Mouse (Mus musculus): ENCODE measurements around the gene Grid2. TPM values are rescaled to one million over a fixed set of nuclear protein-coding genes. Genes with fewer than 3 reads are reported as not detected.

Grid2 gene
- polyA plus RNA-seq, 1 experiment from 2014 or later, result 2.2 TPM

DNA sequence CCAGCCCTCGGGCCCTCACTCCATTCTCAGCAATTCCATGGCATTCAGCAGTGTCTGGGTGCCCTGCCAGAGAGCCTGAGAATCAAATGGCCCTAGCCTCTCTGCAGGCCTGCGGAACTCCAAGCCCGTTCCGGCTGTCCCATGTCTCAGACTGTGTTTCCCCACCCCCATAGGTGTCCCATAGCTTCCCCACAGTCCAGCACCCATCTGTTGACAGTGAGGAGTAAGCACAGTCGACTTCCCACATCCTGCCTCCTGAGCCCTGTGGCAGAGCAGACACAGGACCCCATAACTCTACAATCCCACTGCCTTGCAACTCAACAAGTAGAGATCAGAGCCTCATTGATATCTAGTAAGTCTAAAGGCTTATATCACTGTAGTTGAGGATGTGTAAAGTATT lies 1192.5 kb downstream of the Grid2 start:
- 79% methylated on average over 5 of the region's 5 CpGs for WGBS

DNA sequence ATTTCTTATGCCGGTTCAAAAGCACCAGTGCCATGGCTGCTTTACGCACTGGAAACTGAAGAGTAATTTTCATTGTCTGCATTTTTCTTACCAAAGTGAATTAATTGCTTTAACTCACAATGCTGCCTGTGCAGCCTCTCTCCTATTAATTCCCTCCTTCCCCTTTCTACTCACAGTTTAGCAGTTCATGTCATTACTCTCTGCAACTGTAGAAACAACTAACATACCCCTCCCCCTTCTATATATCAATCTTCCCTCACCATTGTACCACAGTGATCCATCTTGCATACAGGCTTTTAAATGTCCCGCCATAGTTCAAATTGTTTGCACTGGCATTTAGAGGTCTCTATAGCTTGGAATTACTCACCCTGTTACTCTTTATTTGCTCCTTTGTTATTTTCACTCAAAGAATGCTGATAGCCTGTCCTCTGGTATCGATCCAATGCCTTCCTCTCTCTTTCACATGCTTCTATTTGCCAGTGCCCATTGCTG lies 1193.2 kb downstream of the Grid2 start:
- no peak overlapping the region for H3K4me3 ChIP-seq
- ATAC-seq (ENCODE audit: low FRiP score, low read depth), result no peak
- H3K36me3 ChIP-seq, result no peaks in the 10 kb centered on the region
- H3K9me3 ChIP-seq, result no peaks in the 10 kb centered on the region
- no peak overlapping the region for H3K4me2 ChIP-seq (replicated peaks)
- H3K27me3 ChIP-seq, result no peaks in the 10 kb centered on the region
- H3K27ac ChIP-seq, result no peak overlapping the region
- no peaks in the 10 kb centered on the region for H3K4me1 ChIP-seq
- WGBS, result 86% methylated on average over 4 of the region's 4 CpGs
- H3K9ac ChIP-seq, result no peak overlapping the region

More for the DNA sequence above, 1192.5 kb downstream of the Grid2 start:
- Histone ChIP-seq H3K4me1 (no peaks in the 10 kb centered on the region), H3K27ac (no peak overlapping the region), H3K4me3 (no peak overlapping the region), H3K9ac (no peak overlapping the region), H3K27me3 (no peaks in the 10 kb centered on the region), H3K36me3 (no peaks in the 10 kb centered on the region), H3K9me3 (no peaks in the 10 kb centered on the region), H3K4me2 (replicated peaks) (no peak overlapping the region)
- no peak for ATAC-seq (ENCODE audit: low FRiP score, low read depth)

DNA sequence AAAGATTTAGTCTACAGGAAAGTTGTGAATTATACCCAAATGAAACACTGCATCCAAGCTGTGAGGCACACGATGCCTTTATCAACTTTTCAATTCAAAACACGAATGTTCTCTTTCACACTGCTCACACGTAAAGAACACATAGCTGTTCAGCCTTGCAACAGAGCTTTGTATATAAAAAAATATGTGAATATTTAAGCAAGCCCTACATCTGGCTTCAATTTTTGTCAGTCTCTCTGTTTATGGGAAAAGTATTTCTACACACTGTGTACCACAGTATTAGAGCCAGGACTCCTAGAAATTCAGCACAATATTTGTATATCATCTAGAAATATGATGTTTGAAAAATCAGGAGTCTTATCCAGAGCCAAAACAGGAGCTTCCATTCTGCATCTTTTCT lies 1195.1 kb downstream of the Grid2 start:
- Histone ChIP-seq H3K9ac (no peak overlapping the region), H3K4me2 (replicated peaks) (no peak overlapping the region), H3K9me3 (no peaks in the 10 kb centered on the region), H3K36me3 (no peaks in the 10 kb centered on the region), H3K27ac (no peak overlapping the region), H3K4me1 (no peaks in the 10 kb centered on the region), H3K27me3 (no peaks in the 10 kb centered on the region), H3K4me3 (no peak overlapping the region)
- WGBS, result 51% methylated on average over 3 of the region's 3 CpGs
- no peak; the same call in 1 of the 2 replicates for ATAC-seq (ENCODE audit: low FRiP score, low read depth)

DNA sequence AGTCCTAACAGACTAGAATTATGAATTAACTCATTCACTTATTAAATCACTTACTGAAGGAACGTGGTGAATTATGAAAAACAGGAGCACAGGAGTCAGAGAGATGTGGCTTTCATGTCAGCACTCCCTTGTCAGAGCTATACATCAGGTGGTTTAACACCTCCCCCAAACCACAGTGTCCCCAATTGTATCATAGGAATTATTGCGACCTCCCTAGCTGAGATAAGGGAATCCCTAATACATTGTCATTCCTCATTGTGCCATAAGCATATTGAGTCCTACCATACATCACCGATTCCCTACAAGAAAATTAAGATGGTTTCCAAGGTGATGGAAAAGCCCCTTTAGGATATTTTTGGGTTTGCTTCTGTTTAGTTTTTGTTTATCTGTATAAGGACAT lies 1224.2 kb downstream of the Grid2 start:
- Histone ChIP-seq H3K9ac (no peak overlapping the region), H3K9me3 (no peaks in the 10 kb centered on the region), H3K27ac (no peak overlapping the region), H3K4me1 (no peaks in the 10 kb centered on the region), H3K36me3 (no peaks in the 10 kb centered on the region), H3K27me3 (no peaks in the 10 kb centered on the region), H3K4me3 (no peak overlapping the region), H3K4me2 (replicated peaks) (no peak overlapping the region)
- ATAC-seq (ENCODE audit: low FRiP score, low read depth), result no peak
- 78% methylated on average over 3 of the region's 3 CpGs for WGBS

DNA sequence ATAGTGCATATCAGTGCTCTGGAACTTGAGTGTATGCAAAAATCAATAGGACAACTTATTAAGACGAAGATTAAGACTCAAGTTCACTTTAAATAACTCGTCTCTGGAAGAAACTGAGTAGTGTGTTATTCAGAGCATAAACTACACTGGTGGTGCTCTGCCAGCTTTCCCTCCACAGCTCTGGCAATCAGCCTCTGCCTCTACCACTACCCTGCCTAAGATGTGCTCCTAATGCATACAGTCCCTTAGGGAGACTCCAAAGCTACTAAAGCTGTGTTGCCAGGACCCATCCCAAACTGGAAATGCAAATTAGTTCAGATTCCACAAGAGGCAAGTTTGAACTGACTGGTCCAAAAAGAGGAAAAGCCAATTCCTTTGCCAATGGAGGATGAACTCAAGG lies 1224.9 kb downstream of the Grid2 start:
- Histone ChIP-seq H3K9me3 (no peaks in the 10 kb centered on the region), H3K4me2 (replicated peaks) (no peak overlapping the region), H3K27ac (no peak overlapping the region), H3K9ac (no peak overlapping the region), H3K36me3 (no peaks in the 10 kb centered on the region), H3K27me3 (no peaks in the 10 kb centered on the region), H3K4me3 (no peak overlapping the region), H3K4me1 (no peaks in the 10 kb centered on the region)
- ATAC-seq (ENCODE audit: low FRiP score, low read depth), result no peak
- WGBS, result 71% methylated on average over 2 of the region's 2 CpGs

DNA sequence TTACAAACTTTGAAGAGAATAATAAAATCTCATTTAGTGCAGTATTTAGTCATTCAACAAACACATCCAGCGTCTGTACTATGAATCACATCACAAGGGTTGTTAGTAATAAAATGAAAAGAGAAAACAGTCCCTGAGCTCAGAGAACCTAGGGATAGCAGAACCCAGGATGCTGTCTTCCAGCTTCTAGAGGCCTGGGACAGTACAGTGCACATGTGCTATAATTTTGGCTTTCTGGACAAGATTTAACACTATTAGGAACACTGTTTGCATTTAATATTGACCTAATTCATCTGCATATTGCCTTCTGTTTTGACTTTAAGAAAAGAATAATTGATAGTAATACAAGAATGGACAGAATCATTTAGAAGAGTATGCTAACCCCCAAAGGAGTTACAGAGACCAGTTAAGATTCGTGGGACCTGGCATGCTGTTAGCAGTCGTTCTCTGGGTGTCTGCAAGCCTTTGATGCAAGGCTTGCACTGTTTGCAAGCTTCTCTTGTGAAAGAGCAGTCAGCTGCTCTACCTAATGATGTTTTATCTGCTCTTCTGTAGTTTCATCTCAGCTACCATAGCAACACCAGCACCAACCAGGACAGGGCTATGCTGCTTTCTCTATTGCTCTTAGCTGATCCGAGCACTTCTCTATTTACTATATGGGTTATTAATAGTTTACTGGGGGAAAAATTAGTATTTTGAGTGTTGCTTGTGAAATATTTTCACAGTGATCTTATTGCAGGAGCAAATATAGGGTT lies 1234.8 kb downstream of the Grid2 start:
- 58% methylated on average over 4 of the region's 4 CpGs for WGBS
- no peak overlapping the region for H3K9ac ChIP-seq
- H3K27ac ChIP-seq, result no peak overlapping the region
- no peaks in the 10 kb centered on the region for H3K9me3 ChIP-seq
- ATAC-seq (ENCODE audit: low FRiP score, low read depth), result no peak
- no peaks in the 10 kb centered on the region for H3K4me1 ChIP-seq
- no peak overlapping the region for H3K4me2 ChIP-seq (replicated peaks)
- no peak overlapping the region for H3K4me3 ChIP-seq
- H3K27me3 ChIP-seq, result no peaks in the 10 kb centered on the region
- no peaks in the 10 kb centered on the region for H3K36me3 ChIP-seq

DNA sequence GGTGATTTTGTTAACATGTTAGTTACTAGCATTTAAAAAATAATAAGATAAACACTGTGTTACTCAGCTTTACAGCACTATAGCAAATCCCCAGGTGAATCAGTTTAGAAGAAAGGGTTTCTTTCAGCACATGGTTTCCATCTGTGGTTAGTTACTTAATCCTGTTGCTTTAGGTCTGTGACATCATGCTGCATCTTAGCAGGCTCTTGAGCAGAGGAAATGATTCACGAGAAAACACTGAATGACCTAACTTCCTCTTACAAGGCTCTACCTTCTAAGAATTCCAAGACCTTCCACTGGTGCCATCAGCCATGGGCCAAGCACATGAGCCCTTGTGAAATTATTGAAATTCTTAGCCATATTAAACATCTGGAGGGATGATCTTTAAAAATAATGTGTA lies 1248.7 kb downstream of the Grid2 start:
- no peaks in the 10 kb centered on the region for H3K36me3 ChIP-seq
- peak; percentile 86 for ATAC-seq (ENCODE audit: low FRiP score, low read depth)

DNA sequence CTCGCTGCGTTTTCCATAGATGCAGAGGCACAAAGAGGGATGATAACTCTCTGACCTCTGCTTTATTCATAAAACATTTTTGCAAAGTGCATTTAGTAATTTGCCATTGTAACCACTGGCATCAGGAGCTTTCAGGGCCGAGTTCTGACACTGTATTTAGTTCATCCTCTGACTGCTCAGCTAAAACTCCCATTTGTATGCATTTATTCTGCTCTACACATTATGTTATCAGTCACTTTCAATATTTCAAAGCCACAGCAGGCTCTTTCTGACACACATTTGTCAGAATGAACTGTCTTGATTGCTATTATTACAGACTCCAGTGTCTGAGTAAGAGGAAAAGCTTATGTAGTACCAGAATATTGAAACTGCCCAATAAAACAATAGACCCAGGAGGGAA lies 1286.5 kb downstream of the Grid2 start:
- ATAC-seq (ENCODE audit: low FRiP score, low read depth), result no peak
- H3K9ac ChIP-seq, result no peak overlapping the region
- H3K27ac ChIP-seq, result no peak overlapping the region
- H3K27me3 ChIP-seq, result no peaks in the 10 kb centered on the region
- H3K4me2 ChIP-seq (replicated peaks), result no peak overlapping the region
- no peaks in the 10 kb centered on the region for H3K36me3 ChIP-seq
- no peaks in the 10 kb centered on the region for H3K9me3 ChIP-seq
- WGBS, result 83% methylated on average over 3 of the region's 3 CpGs
- peaks cover 3% of the 10 kb centered on the region; the same call in 1 of the 2 replicates for H3K4me1 ChIP-seq
- no peak overlapping the region for H3K4me3 ChIP-seq

More for the DNA sequence above, 1248.7 kb downstream of the Grid2 start:
- no peaks in the 10 kb centered on the region for H3K9me3 ChIP-seq
- no peak overlapping the region for H3K4me3 ChIP-seq
- H3K4me2 ChIP-seq (replicated peaks), result no peak overlapping the region
- WGBS, result 19% methylated on average over 1 of the region's 1 CpGs
- H3K4me1 ChIP-seq, result peaks cover 13% of the 10 kb centered on the region
- no peaks in the 10 kb centered on the region for H3K27me3 ChIP-seq
- H3K27ac ChIP-seq, result no peak overlapping the region; the same call in 1 of the 2 replicates
- no peak overlapping the region for H3K9ac ChIP-seq

DNA sequence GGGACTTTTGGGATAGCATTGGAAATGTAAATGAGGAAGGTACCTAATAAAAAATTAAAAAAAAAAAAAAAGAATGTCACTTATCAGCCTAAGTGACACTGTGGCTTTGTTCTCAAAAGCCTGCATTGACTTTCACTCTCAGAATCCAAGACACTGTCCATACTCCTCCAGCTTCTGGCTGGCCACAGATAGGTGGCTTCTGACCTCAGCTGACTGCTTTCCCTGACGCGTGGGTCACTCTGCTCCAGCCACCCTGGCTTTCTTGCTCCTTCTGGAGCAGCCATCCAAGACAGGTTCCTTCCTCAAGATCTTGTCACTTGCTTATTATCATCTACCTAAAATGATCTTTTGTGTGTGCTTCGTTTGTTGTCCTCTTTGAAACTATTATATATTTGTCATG lies 1298.0 kb downstream of the Grid2 start:
- no peaks in the 10 kb centered on the region for H3K27me3 ChIP-seq
- H3K9ac ChIP-seq, result no peak overlapping the region
- no peaks in the 10 kb centered on the region for H3K36me3 ChIP-seq
- H3K4me1 ChIP-seq, result no peaks in the 10 kb centered on the region
- H3K9me3 ChIP-seq, result no peaks in the 10 kb centered on the region
- no peak for ATAC-seq (ENCODE audit: low FRiP score, low read depth)
- WGBS, result 80% methylated on average over 3 of the region's 3 CpGs
- no peak overlapping the region for H3K27ac ChIP-seq
- no peak overlapping the region for H3K4me3 ChIP-seq
- no peak overlapping the region for H3K4me2 ChIP-seq (replicated peaks)

DNA sequence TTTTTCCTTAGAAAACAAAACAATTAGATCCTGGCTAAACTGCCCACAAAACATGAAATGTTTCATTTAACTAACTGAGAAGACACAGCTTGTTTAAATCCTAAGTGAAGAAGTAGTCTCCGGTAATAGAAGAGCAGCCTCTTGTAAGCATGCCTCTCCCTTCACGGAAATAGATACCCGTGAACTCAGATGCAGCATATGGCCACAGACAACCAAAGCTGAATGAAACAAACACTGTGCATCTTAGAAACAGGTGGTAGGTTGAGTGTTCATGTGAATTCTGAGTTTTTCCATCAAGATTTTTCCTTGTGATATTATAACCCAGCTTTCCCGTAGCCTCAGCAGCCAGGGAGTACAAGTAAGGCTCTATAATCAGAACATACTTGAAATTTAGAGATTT lies 1299.5 kb downstream of the Grid2 start:
- no peaks in the 10 kb centered on the region for H3K36me3 ChIP-seq
- no peak overlapping the region for H3K4me3 ChIP-seq
- H3K27me3 ChIP-seq, result no peaks in the 10 kb centered on the region
- 79% methylated on average over 4 of the region's 4 CpGs for WGBS
- no peaks in the 10 kb centered on the region for H3K4me1 ChIP-seq
- no peak overlapping the region for H3K27ac ChIP-seq
- H3K9ac ChIP-seq, result no peak overlapping the region
- no peaks in the 10 kb centered on the region for H3K9me3 ChIP-seq
- H3K4me2 ChIP-seq (replicated peaks), result no peak overlapping the region
- no peak for ATAC-seq (ENCODE audit: low FRiP score, low read depth)

DNA sequence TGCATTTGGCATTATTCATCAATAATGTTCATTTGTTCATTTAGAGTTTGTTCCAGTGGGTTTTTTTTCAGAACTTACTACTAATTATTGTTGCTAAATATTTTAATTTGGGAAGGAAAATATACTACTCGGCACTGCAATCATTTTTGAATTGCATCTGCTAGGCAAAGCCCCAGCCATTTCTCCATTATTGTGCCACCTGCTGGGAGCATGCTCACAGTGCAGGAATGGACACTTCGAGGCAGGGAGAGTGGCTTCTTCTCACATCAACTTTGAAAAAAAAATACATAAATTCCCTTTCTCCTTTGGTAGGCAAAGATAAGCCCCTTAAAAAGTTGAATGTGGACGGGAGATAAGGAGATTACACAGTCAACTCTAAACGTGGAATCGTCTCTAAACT lies 1312.9 kb downstream of the Grid2 start:
- H3K27ac ChIP-seq, result no peak overlapping the region
- no peaks in the 10 kb centered on the region for H3K9me3 ChIP-seq
- no peak overlapping the region for H3K4me2 ChIP-seq (replicated peaks)
- no peaks in the 10 kb centered on the region for H3K27me3 ChIP-seq
- no peak for ATAC-seq (ENCODE audit: low FRiP score, low read depth)
- no peaks in the 10 kb centered on the region for H3K36me3 ChIP-seq
- no peak overlapping the region for H3K4me3 ChIP-seq
- 69% methylated on average over 5 of the region's 5 CpGs for WGBS
- H3K4me1 ChIP-seq, result no peaks in the 10 kb centered on the region
- H3K9ac ChIP-seq, result no peak overlapping the region

DNA sequence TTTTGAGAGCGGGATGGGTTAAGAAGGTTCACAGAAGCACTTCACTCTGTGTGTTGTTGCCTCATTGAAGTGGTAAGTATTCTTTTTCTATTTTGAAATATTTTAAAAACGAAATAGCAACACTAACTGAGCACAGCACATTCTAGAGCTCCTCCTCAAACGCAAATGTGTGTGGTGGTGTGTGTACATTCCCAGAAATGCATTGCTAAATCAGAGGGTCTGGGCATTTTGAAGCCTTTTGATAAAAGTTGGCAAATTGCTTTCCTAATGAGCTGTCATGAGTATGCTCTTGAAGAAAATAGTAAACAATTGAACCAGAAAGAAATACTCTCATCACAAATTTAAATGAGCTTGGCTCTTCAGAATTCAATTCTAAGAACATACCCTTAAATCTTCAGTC lies 1325.7 kb downstream of the Grid2 start:
- H3K9ac ChIP-seq, result no peak overlapping the region
- no peak overlapping the region for H3K4me3 ChIP-seq
- no peaks in the 10 kb centered on the region for H3K9me3 ChIP-seq
- 73% methylated on average over 3 of the region's 3 CpGs for WGBS
- H3K27me3 ChIP-seq, result no peaks in the 10 kb centered on the region
- no peak overlapping the region for H3K4me2 ChIP-seq (replicated peaks)
- no peak for ATAC-seq (ENCODE audit: low FRiP score, low read depth)
- no peaks in the 10 kb centered on the region for H3K4me1 ChIP-seq
- no peak overlapping the region for H3K27ac ChIP-seq
- no peaks in the 10 kb centered on the region for H3K36me3 ChIP-seq
